24 mouse cellular contexts compared by ENCODE assay signal in genomic region chr17:88864631-88865030, GRCm38 (mm10).
"Had no signal": no experiment of that assay in that cellular context is flagged by ENCODE, and none has a peak within 500 bp of the region (broad histone marks: within the 10 kb centered on the region; RNA-seq: fewer than 3 reads in every experiment).

No protein-coding gene starts in this region.

- H3K4me1 ChIP-seq: heart, embryonic 15.5 days; hindbrain, embryonic 10.5 days; hindbrain, embryonic 12.5 days; limb, embryonic 10.5 days; limb, embryonic 12.5 days; liver, embryonic 13.5 days had no signal

- H3K9me3 ChIP-seq: heart, embryonic 12.5 days; heart, embryonic 15.5 days; hindbrain, embryonic 10.5 days; hindbrain, embryonic 12.5 days; limb, embryonic 10.5 days; limb, embryonic 12.5 days; liver, embryonic 13.5 days had no signal

- H3K36me3 ChIP-seq: heart, embryonic 12.5 days; heart, embryonic 15.5 days; hindbrain, embryonic 10.5 days; hindbrain, embryonic 12.5 days; limb, embryonic 10.5 days; limb, embryonic 12.5 days; liver, embryonic 13.5 days had no signal

- H3K27me3 ChIP-seq: heart, embryonic 12.5 days; heart, embryonic 15.5 days; hindbrain, embryonic 12.5 days; limb, embryonic 12.5 days; liver, embryonic 13.5 days had no signal

- H3K4me3 ChIP-seq: gastrocnemius, adult 2 months; heart, adult 2 months; heart, embryonic 12.5 days; heart, embryonic 15.5 days; hindbrain, embryonic 10.5 days; hindbrain, embryonic 12.5 days; layer of hippocampus, adult 2 months; left cerebral cortex, adult 2 months; limb, embryonic 10.5 days; limb, embryonic 12.5 days; liver, embryonic 13.5 days had no signal

- DNase-seq: gastrocnemius, adult 2 months; gastrocnemius, postnatal 10 days; gastrocnemius, postnatal 25 days; heart, adult 2 months; heart, postnatal 4 days; kidney, adult 18-20 months; kidney, adult 8-10 months; kidney, postnatal 25 days; kidney, postnatal 4 days; liver; liver, embryonic 13.5 days had no signal

- H3K27ac ChIP-seq: gastrocnemius, adult 2 months; heart, adult 2 months; heart, embryonic 15.5 days; hindbrain, embryonic 10.5 days; hindbrain, embryonic 12.5 days; hindbrain, embryonic 14.5 days; layer of hippocampus, adult 2 months; left cerebral cortex, adult 2 months; limb, embryonic 10.5 days; limb, embryonic 12.5 days; liver, embryonic 13.5 days had no signal

- ATAC-seq: hindbrain, embryonic 16.5 days; inflammation-experienced regulatory T-cells, adult 6 months; intestine, embryonic 16.5 days had no signal

- H3K9ac ChIP-seq: heart, embryonic 12.5 days; heart, embryonic 15.5 days; hindbrain, embryonic 12.5 days; hindbrain, embryonic 14.5 days; limb, embryonic 12.5 days; liver, embryonic 13.5 days had no signal

- H3K4me2 ChIP-seq: heart, embryonic 12.5 days; heart, embryonic 15.5 days; hindbrain, embryonic 12.5 days; hindbrain, embryonic 14.5 days; limb, embryonic 12.5 days; liver, embryonic 11.5 days; liver, embryonic 13.5 days had no signal
